Mouse (Mus musculus) cerebellum, postnatal 4 days (tissue): ENCODE results near the gene Ckb.
"Not testable (repeated sequence)": the region's sequence is repeated elsewhere in the genome, so short reads cannot be mapped to it uniquely, and the experiment has no call there.

Experiments
- DNase-seq, 2 experiments: peaks; one replicate each; pipeline ENCODE4 v3.0.0; 2022; ENCODE audit warnings: low spot score in 2 of 2, mixed read lengths in 1 of 2

Ckb gene

GRCm38 (mm10) chr12:111672176-111672575 lies at the start of gene Ckb:
TSS of gene Ckb (minus strand) at chr12:111672338.
- peak; percentile 82 to 88 for DNase-seq

GRCm38 (mm10) chr12:111720222-111720621 lies 48.1 kb upstream of the Ckb start:
- DNase-seq: no peak

DNA sequence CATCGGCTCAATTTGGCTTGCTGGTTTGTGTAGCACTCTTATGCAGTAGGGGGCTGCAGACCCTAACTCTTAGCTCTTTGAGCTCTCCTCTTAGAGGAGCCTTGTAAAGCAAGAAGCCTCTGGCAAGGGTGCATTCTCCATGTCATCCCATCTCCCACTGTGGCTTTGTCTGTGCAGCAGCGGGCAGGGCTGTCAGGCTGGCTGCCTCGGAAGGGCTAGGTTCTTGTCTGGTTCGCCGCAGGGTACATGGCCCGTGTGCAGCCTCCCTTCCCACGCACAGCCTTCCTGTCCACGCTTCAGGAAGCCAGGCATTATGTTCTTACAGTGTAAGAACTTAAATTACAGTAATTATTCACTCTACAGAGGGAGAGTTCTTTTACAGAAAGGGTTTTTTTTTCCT lies 46.5 kb upstream of the Ckb start:
- DNase-seq: no peak

GRCm38 (mm10) chr12:111716505-111716904 lies 44.4 kb upstream of the Ckb start:
- DNase-seq: no peak

DNA sequence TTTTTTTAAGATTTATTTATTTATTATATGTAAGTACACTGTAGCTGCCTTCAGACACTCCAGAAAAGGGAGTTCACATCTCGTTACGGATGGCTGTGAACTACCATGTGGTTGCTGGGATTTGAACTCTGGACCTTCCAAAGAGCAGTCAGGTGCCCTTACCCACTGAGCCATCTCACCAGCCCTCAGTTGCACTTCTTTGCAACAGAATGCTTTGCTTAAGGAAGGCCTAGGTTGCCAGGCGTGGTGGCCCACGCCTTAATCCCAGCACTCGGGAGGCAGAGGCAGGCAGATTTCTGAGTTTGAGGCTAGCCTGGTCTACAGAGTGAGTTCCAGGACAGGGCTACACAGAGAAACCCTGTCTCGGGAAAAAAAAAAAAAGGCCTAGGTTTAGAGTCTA lies 41.7 kb upstream of the Ckb start:
- not testable (repeated sequence) for DNase-seq

DNA sequence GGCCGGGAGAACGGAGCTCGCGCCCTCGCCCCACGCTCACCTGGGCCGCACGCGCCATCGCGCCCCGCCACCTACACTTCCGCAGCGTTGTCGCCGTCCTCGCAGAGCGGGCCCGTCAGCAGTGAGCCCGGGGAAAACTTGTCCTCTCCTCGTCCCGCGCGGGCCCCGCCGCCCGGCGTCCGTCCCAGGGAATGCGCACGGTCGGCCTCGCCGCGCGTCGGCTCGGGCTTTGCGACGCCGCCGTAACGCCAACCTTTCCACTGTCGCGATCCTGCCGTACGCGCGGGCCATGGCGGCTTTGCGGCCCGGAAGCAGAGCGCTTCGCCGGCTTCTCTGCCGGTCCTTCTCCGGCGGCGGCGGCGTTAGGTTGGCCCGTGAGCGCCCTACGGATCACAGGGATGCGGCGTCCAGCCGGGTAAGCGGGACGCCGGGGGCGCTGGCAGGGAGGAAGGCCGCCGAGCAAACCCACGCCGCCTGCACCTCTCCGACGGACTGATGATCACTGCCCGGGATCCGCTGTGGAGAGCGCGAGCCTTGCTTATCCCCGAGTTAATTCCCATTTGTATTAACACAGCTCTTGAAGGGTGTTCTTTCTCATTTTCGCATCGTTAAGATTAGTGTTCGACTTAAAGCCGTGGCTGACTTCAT lies 41.0 kb upstream of the Ckb start, which contains the start of the genes Bag5 and Apopt1:
Gene Bag5, minus strand, starts transcription at position 254 of the 648 bp plus-strand sequence.
Gene Apopt1, plus strand, starts transcription at position 258 of the 648 bp plus-strand sequence.
- peak; percentile 74 to 91 for DNase-seq

GRCm38 (mm10) chr12:111712476-111712875 lies 40.3 kb upstream of the Ckb start:
- peak in 1 of 2 experiments; percentile 22 for DNase-seq

GRCm38 (mm10) chr12:111710091-111710490 lies 38.0 kb upstream of the Ckb start:
- DNase-seq: no peak

- no peak for DNase-seq
These were observed 36.0 kb upstream of the Ckb start for GRCm38 (mm10) chr12:111708181-111708580.

GRCm38 (mm10) chr12:111705186-111705973 lies 33.2 kb upstream of the Ckb start:
- no peak for DNase-seq

- no peak for DNase-seq
These were observed 32.5 kb upstream of the Ckb start for GRCm38 (mm10) chr12:111704609-111705008.

GRCm38 (mm10) chr12:111703301-111703700 lies 31.2 kb upstream of the Ckb start:
- DNase-seq: no peak

DNA sequence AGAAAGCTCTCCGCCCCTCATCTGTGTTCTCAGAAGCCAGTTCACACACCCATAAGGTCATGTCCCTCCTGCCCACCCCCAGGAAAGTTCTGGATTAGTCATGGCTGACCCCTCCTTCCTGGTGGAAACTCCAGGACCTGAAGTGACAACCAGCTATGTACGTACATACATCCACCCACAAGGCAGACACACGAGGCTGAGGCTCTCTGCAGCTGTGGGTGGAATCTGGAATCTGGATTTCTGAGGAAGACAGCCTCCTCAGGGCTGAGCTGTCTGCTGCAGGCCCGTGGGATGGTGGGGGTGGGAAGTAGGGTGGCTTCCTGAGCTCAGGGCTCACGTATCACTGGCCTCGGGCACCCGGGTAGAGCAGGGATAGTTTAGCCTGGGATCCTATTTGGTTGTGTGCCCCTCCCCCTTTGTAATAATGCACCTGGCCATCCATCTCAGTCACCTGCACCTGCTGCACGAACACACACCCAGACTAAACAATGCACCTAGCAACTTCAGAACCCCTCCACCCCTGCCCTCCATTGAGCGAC lies 28.9 kb upstream of the Ckb start:
- no peak for DNase-seq

GRCm38 (mm10) chr12:111699542-111699941 lies 27.4 kb upstream of the Ckb start:
- DNase-seq: no peak

- peak in 1 of 2 experiments; percentile 61 for DNase-seq
These were observed 26.3 kb upstream of the Ckb start for GRCm38 (mm10) chr12:111698346-111698913.

GRCm38 (mm10) chr12:111697708-111698107 lies 25.6 kb upstream of the Ckb start:
- DNase-seq: no peak

- DNase-seq: peak in 1 of 2 experiments; percentile 82
These were observed 24.1 kb upstream of the Ckb start for GRCm38 (mm10) chr12:111696239-111696638.

GRCm38 (mm10) chr12:111694880-111695804 lies 23.0 kb upstream of the Ckb start:
- peak in 1 of 2 experiments; percentile 50 for DNase-seq

DNA sequence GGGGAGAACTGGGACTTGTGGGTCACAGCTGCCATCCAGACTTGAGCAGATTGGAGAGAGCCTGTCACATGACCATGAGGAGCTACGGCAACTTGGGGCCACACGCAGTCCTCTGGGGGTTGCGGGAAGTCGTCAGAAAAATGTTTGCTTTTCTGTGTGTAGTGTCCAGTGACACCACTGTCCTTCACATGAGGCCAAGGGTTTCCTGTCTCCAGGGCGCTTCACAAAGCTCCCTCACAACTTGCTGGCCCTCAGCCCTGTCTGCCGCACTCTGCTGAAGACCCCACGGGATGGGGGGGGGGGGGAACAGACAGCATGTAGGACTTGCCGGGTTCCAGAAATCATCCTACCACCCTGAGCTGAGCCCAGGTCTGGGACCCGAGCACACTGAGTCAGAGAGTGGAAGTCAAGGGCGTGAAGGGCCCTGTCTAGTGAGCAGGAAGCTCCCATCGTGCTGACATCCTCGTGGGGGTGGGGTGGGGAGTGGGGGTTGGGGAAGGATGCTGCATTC lies 22.2 kb upstream of the Ckb start:
- DNase-seq: no peak

- peak in 1 of 2 experiments; percentile 70 for DNase-seq
These were observed 21.5 kb upstream of the Ckb start for GRCm38 (mm10) chr12:111693341-111694270.
